Mouse (Mus musculus): Measurements from ENCODE around the gene Cldn10.
"Not testable (repeated sequence)": the region's sequence is repeated elsewhere in the genome, so short reads cannot be mapped to it uniquely, and the experiment has no call there.

GRCm38 (mm10) chr14:118811256-118811655 lies 23.5 kb downstream of the Cldn10 start:
- TF ChIP-seq POLR2A, CTCF (IDR thresholded peaks at IDR 0.05; ENCODE audit: extremely low read depth, insufficient read depth, low read length): not testable (repeated sequence)

Data from cortical plate, adult 2 months (tissue).